Mouse (Mus musculus) left cerebral cortex, postnatal 10 days (tissue): Measurements from ENCODE around the gene Arid4a. TPM values are rescaled to one million over a fixed set of nuclear protein-coding genes. Genes with fewer than 3 reads are reported as not detected.
"Not testable (repeated sequence)": the region's sequence is repeated elsewhere in the genome, so short reads cannot be mapped to it uniquely, and the experiment has no call there.

ENCODE experiments used
- DNase-seq, 2 experiments: peaks; one replicate each; pipeline ENCODE4 v3.0.0; 2021 to 2022; ENCODE audit warnings: low spot score in 2 of 2, mixed read lengths in 1 of 2; ENCODE audit errors: extremely low spot score in 1 of 2
- intact Hi-C: fragments of 180-260 bp; cut with DNase I; formaldehyde crosslinking; loops from one replicate; pipeline ENCODE4 v1.15.1; 2025
- total RNA-seq, 2 experiments: library from RNA; stranded (reverse); gene quantifications; 2 replicates each; pipeline ENCODE4 v1.2.3; 2021

Gene Arid4a
- total RNA-seq, 2 experiments from 2014 or later: 31.2 to 32.2 TPM

GRCm38 (mm10) chr12:71006901-71007300, 8.9 kb upstream of the Arid4a start:
- intact Hi-C loops: no loop called here
- DNase-seq: no peak

- DNase-seq: peak in 1 of 2 experiments; percentile 70
- intact Hi-C loops: no loop called here
These were observed 6.0 kb upstream of the Arid4a start for GRCm38 (mm10) chr12:71009769-71010168.

GRCm38 (mm10) chr12:71014845-71015362, 886 bp upstream of the Arid4a start:
- peak in 1 of 2 experiments; percentile 87 for DNase-seq
- intact Hi-C loops: loop anchor here (5.0 kb wide), 1 partner anchor 37 kb away; no protein-coding TSS in a partner anchor

GRCm38 (mm10) chr12:71016211-71016502, 367 bp downstream of the Arid4a start:
- intact Hi-C loops: loop anchor here (5.0 kb wide), 1 partner anchor 36 kb away; no protein-coding TSS in a partner anchor
- no peak for DNase-seq

GRCm38 (mm10) chr12:71016503-71017241, 882 bp downstream of the Arid4a start:
- peak in 1 of 2 experiments; percentile 65 for DNase-seq
- intact Hi-C loops: loop anchor here (5.0 kb wide), 1 partner anchor 36 kb away; no protein-coding TSS in a partner anchor

- no peak for DNase-seq
- intact Hi-C loops: loop anchor here (5.0 kb wide), 1 partner anchor 35 kb away; no protein-coding TSS in a partner anchor
These were observed 1.4 kb downstream of the Arid4a start for GRCm38 (mm10) chr12:71017242-71017571.

- DNase-seq: no peak
- intact Hi-C loops: loop anchor here (5.0 kb wide), 1 partner anchor 34 kb away; no protein-coding TSS in a partner anchor
These were observed 2.0 kb downstream of the Arid4a start for GRCm38 (mm10) chr12:71017827-71018226.

- intact Hi-C loops: loop anchor here (5.0 kb wide), 1 partner anchor 33 kb away; no protein-coding TSS in a partner anchor
- no peak for DNase-seq
These were observed 3.4 kb downstream of the Arid4a start for GRCm38 (mm10) chr12:71019211-71019610.

GRCm38 (mm10) chr12:71024411-71024810, 8.6 kb downstream of the Arid4a start:
- intact Hi-C loops: no loop called here
- no peak for DNase-seq

GRCm38 (mm10) chr12:71028265-71028664, 12.5 kb downstream of the Arid4a start:
- DNase-seq, intact Hi-C loops: not testable (repeated sequence)

- DNase-seq: no peak
- intact Hi-C loops: no loop called here
These were observed 14.5 kb downstream of the Arid4a start for GRCm38 (mm10) chr12:71030260-71030659.

GRCm38 (mm10) chr12:71030722-71031121, 14.9 kb downstream of the Arid4a start:
- DNase-seq: no peak
- intact Hi-C loops: no loop called here

- no peak for DNase-seq
- intact Hi-C loops: no loop called here
These were observed 20.0 kb downstream of the Arid4a start for GRCm38 (mm10) chr12:71035826-71036225.

- intact Hi-C loops: no loop called here
- DNase-seq: no peak
These were observed 21.1 kb downstream of the Arid4a start for GRCm38 (mm10) chr12:71036729-71037404.

GRCm38 (mm10) chr12:71040462-71040861, 24.7 kb downstream of the Arid4a start:
- intact Hi-C loops: no loop called here
- DNase-seq: peak in 1 of 2 experiments; percentile 78

- no peak for DNase-seq
- intact Hi-C loops: no loop called here
These were observed 26.7 kb downstream of the Arid4a start for GRCm38 (mm10) chr12:71042451-71042850.

- intact Hi-C loops: no loop called here
- DNase-seq: no peak
These were observed 27.8 kb downstream of the Arid4a start for GRCm38 (mm10) chr12:71043571-71043970.

- DNase-seq: no peak
These were observed 28.7 kb downstream of the Arid4a start for GRCm38 (mm10) chr12:71044488-71044887.

GRCm38 (mm10) chr12:71046501-71046900, 30.7 kb downstream of the Arid4a start:
- intact Hi-C loops: no loop called here
- DNase-seq: no peak

More at GRCm38 (mm10) chr12:71044488-71044887, 28.7 kb downstream of the Arid4a start:
- intact Hi-C loops: no loop called here
